Comparison of ENCODE assay signal across 14 mouse cellular contexts in the genomic region with DNA sequence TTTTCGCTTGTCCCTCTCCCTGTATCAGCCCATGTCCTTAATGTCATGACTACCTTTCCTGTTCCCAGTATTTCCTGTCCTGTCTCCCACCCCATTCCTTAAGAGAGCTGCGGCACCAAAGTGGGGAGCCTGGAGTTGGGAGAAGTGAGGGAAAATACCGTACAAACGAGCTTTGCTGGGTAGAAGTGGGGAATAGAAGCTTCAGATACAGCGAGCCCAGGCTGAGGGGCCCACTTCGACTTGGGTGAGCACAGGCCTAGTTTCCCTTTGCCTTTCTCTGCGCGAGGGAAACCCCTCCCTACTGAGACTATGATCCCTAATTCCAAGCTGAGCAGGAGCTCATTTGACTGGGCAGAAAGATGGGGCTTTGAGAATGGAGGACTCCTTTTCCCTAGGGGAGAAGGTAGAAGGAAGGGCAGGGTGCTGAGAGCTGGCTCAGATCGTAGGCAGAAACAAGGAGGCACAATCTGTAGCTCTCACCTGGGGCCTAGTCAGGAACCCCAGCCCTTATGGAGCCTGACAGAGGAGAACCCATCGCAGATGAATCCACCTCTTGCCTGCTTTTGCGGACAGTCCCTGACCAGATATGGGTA. TPM values are rescaled to one million over a fixed set of nuclear protein-coding genes. Genes with fewer than 3 reads are reported as not detected.
DNase-seq lines count a peak whose midpoint lies in the region; ATAC-seq and TF ChIP-seq lines count a peak whose summit lies in the region.
"Had no signal": no experiment of that assay in that cellular context is flagged by ENCODE, and none has a peak within 500 bp of the region (broad histone marks: within the 10 kb centered on the region; RNA-seq: fewer than 3 reads in every experiment).

No protein-coding gene starts in this region.

- TF ChIP-seq CTCF in forebrain, postnatal 0 days (IDR thresholded peaks at IDR 0.05; ENCODE audit: low read depth) = no peak
- no peak for TF ChIP-seq CTCF in kidney, adult 2 months (conservative IDR thresholded peaks at IDR 0.05; ENCODE audit: insufficient read depth, insufficient read length, low read depth, low read length)

- H3K4me3 ChIP-seq in forebrain, embryonic 10.5 days = peak overlapping the region; percentile 60
- H3K4me3 ChIP-seq in forebrain, postnatal 0 days (ENCODE audit: low read depth, low read length) = no peak overlapping the region
- H3K4me3 ChIP-seq in kidney, embryonic 16.5 days (ENCODE audit: low read length) = peak overlapping the region; percentile 57
- H3K4me3 ChIP-seq in kidney, adult 2 months (ENCODE audit: insufficient read depth, low read depth, low read length) = no peak overlapping the region
- H3K4me3 ChIP-seq in embryonic facial prominence, embryonic 13.5 days = peak overlapping the region; percentile 76
- H3K4me3 ChIP-seq in neural tube, embryonic 11.5 days (ENCODE audit: low read depth, low read length) = no peak overlapping the region
- H3K4me3 ChIP-seq: erythroblast, embryonic 14.5 days had no signal

- TF ChIP-seq POLR2A in kidney, adult 2 months (IDR thresholded peaks at IDR 0.05; ENCODE audit: low read depth, low read length) = no peak

- no peak overlapping the region for H3K9ac ChIP-seq in forebrain, postnatal 0 days
- H3K9ac ChIP-seq in kidney, embryonic 16.5 days (replicated peaks; ENCODE audit: low read length) = peak overlapping the region; percentile 70
- H3K9ac ChIP-seq in embryonic facial prominence, embryonic 13.5 days = peak overlapping the region; percentile 95
- no peak overlapping the region for H3K9ac ChIP-seq in neural tube, embryonic 11.5 days (ENCODE audit: low read length)
- H3K9ac ChIP-seq: liver, embryonic 14.5 days had no signal

- peaks cover 71% of the 10 kb centered on the region for H3K4me1 ChIP-seq in forebrain, embryonic 10.5 days
- no peaks in the 10 kb centered on the region for H3K4me1 ChIP-seq in forebrain, postnatal 0 days (ENCODE audit: insufficient read depth)
- H3K4me1 ChIP-seq in kidney, embryonic 16.5 days (ENCODE audit: insufficient read depth, low read length) = peaks cover 22% of the 10 kb centered on the region
- peaks cover 5% of the 10 kb centered on the region; the same call in 1 of the 2 replicates for H3K4me1 ChIP-seq in kidney, adult 2 months (ENCODE audit: control insufficient read depth, insufficient read depth, low read length)
- H3K4me1 ChIP-seq in embryonic facial prominence, embryonic 13.5 days = peaks cover 54% of the 10 kb centered on the region
- H3K4me1 ChIP-seq in neural tube, embryonic 11.5 days (ENCODE audit: control insufficient read depth, insufficient read depth, low read length) = peaks cover 10% of the 10 kb centered on the region; the same call in 1 of the 2 replicates

- H3K27me3 ChIP-seq in forebrain, embryonic 10.5 days (ENCODE audit: poor library complexity, severe bottlenecking) = peaks cover 100% of the 10 kb centered on the region
- peaks cover 81% of the 10 kb centered on the region for H3K27me3 ChIP-seq in forebrain, postnatal 0 days (ENCODE audit: insufficient read depth, low read length)
- H3K27me3 ChIP-seq in kidney, embryonic 16.5 days (ENCODE audit: insufficient read depth, low read length) = peaks cover 88% of the 10 kb centered on the region
- peaks cover 9% of the 10 kb centered on the region for H3K27me3 ChIP-seq in kidney, adult 2 months (replicated peaks; ENCODE audit: control insufficient read depth, insufficient read depth, low read length)
- H3K27me3 ChIP-seq in embryonic facial prominence, embryonic 13.5 days = peaks cover 84% of the 10 kb centered on the region
- peaks cover 91% of the 10 kb centered on the region for H3K27me3 ChIP-seq in neural tube, embryonic 11.5 days (ENCODE audit: control insufficient read depth, insufficient read depth, low read length)

- H3K9me3 ChIP-seq in forebrain, embryonic 10.5 days = no peaks in the 10 kb centered on the region
- 0 out of 2 replicates have a peak, but pooled peaks cover 5% of the 10 kb centered on the region for H3K9me3 ChIP-seq in forebrain, postnatal 0 days (ENCODE audit: low read length)
- no peaks in the 10 kb centered on the region for H3K9me3 ChIP-seq in kidney, embryonic 16.5 days (ENCODE audit: low read length)
- H3K9me3 ChIP-seq in embryonic facial prominence, embryonic 13.5 days = no peaks in the 10 kb centered on the region
- no peaks in the 10 kb centered on the region for H3K9me3 ChIP-seq in neural tube, embryonic 11.5 days (ENCODE audit: control insufficient read depth, low read length)

- peak overlapping the region; percentile 85 for H3K27ac ChIP-seq in forebrain, embryonic 10.5 days
- no peak overlapping the region for H3K27ac ChIP-seq in forebrain, postnatal 0 days (ENCODE audit: low read depth, low read length)
- H3K27ac ChIP-seq in kidney, embryonic 16.5 days (ENCODE audit: low read length) = 0 out of 2 replicates have a peak overlapping the region, but pooled peaks have one; percentile 21
- H3K27ac ChIP-seq in kidney, adult 2 months (ENCODE audit: insufficient read depth, low read depth, low read length) = no peak overlapping the region
- peak overlapping the region; percentile 94 for H3K27ac ChIP-seq in embryonic facial prominence, embryonic 13.5 days
- no peak overlapping the region for H3K27ac ChIP-seq in neural tube, embryonic 11.5 days (ENCODE audit: low read depth, low read length)
- H3K27ac ChIP-seq: liver, embryonic 14.5 days had no signal

- DNase-seq in forebrain, embryonic 10.5 days (ENCODE audit: extremely low spot score, low spot score) = peak; percentile 45
- DNase-seq in forebrain, postnatal 0 days = no peak
- no peak for DNase-seq in kidney, adult 2 months
- peak; percentile 46 for DNase-seq in neural tube, embryonic 11.5 days (ENCODE audit: low spot score)
- no peak for DNase-seq in right cerebral cortex, postnatal 36 days (ENCODE audit: low spot score in 2 of 2)
- no peak for DNase-seq in lung, adult 18-20 months
- DNase-seq: adrenal gland, adult 2 months; layer of hippocampus, adult 9-11 months; thymus, postnatal 25 days had no signal

- 3% methylated on average over 11 of the region's 11 CpGs for whole genome bisulfite sequencing in forebrain, embryonic 10.5 days
- 9% methylated on average over 11 of the region's 11 CpGs for WGBS in forebrain, postnatal 0 days
- 7% methylated on average over 11 of the region's 11 CpGs for WGBS in kidney, embryonic 16.5 days
- WGBS in kidney, adult 2 months = 26% methylated on average over 11 of the region's 11 CpGs
- 6% methylated on average over 11 of the region's 11 CpGs for WGBS in embryonic facial prominence, embryonic 13.5 days
- WGBS in neural tube, embryonic 11.5 days = 2% methylated on average over 11 of the region's 11 CpGs

- H3K36me3 ChIP-seq in forebrain, embryonic 10.5 days (replicated peaks) = peaks cover 5% of the 10 kb centered on the region; the same call in 1 of the 2 replicates
- no peaks in the 10 kb centered on the region for H3K36me3 ChIP-seq in forebrain, postnatal 0 days (ENCODE audit: insufficient read depth)
- no peaks in the 10 kb centered on the region for H3K36me3 ChIP-seq in kidney, embryonic 16.5 days (ENCODE audit: insufficient read depth, low read length)
- H3K36me3 ChIP-seq in kidney, adult 2 months (ENCODE audit: control insufficient read depth, insufficient read depth, low read length) = no peaks in the 10 kb centered on the region
- peaks cover 9% of the 10 kb centered on the region; the same call in 1 of the 2 replicates for H3K36me3 ChIP-seq in embryonic facial prominence, embryonic 13.5 days
- H3K36me3 ChIP-seq in neural tube, embryonic 11.5 days (ENCODE audit: control insufficient read depth, insufficient read depth, low read length) = no peaks in the 10 kb centered on the region

- ATAC-seq in forebrain, postnatal 0 days = no peak
- no peak for ATAC-seq in kidney, embryonic 16.5 days (ENCODE audit: low FRiP score, low TSS enrichment)
- ATAC-seq in embryonic facial prominence, embryonic 13.5 days (ENCODE audit: insufficient number of reproducible peaks, insufficient read depth, low FRiP score, low TSS enrichment, low read depth) = no peak
- no peak for ATAC-seq in neural tube, embryonic 11.5 days (ENCODE audit: insufficient read depth, low FRiP score, low TSS enrichment)

- H3K4me2 ChIP-seq in forebrain, postnatal 0 days (ENCODE audit: low read depth) = no peak overlapping the region
- H3K4me2 ChIP-seq in kidney, embryonic 16.5 days (replicated peaks; ENCODE audit: low read depth, low read length) = peak overlapping the region; percentile 73
- peak overlapping the region; percentile 72 for H3K4me2 ChIP-seq in embryonic facial prominence, embryonic 13.5 days
- H3K4me2 ChIP-seq in neural tube, embryonic 11.5 days (ENCODE audit: low read depth) = no peak overlapping the region

RNA-seq across cellular contexts. Expression of a gene that starts 2.3 kb away (rescaled TPM):
- 9.7 and 10.9 TPM in 2 replicates for polyA plus RNA-seq in forebrain, embryonic 10.5 days (2016; fragmentation: Nextera tagmentation; extraction: Ambion mirVana)
- total RNA-seq in forebrain, postnatal 0 days (2014; rRNA removed) = 0.92 and 1.1 TPM in 2 replicates
- 0.39 and 0.70 TPM in 2 replicates for polyA plus RNA-seq in forebrain, postnatal 0 days (2015; fragmentation: Nextera tagmentation; extraction: Ambion mirVana)
- polyA plus RNA-seq in kidney, embryonic 16.5 days (2015; fragmentation: Nextera tagmentation; extraction: Ambion mirVana) = 13.3 and 15.9 TPM in 2 replicates
- polyA plus RNA-seq in kidney, adult 2 months (2012; rRNA removed) = 0.11 TPM in 1 of 2 replicates, not detected in the other
- polyA plus RNA-seq in embryonic facial prominence, embryonic 13.5 days (2015; fragmentation: Nextera tagmentation; extraction: Ambion mirVana) = 21.3 and 21.9 TPM in 2 replicates
- 1.5 and 2.1 TPM in 2 replicates for polyA plus RNA-seq in neural tube, embryonic 11.5 days (2014; fragmentation: Nextera tagmentation; extraction: Ambion mirVana)
- total RNA-seq: adrenal gland, adult 2 months; megakaryocyte-erythroid progenitor cell, adult 5-6 weeks had no signal
- polyA plus RNA-seq: erythroblast, embryonic 14.5 days had no signal

Comparison
In these comparisons a context has a peak if more than half of its experiments do, and no peak if none do; other contexts are left out.
1. DNase-seq: peak in forebrain, embryonic 10.5 days (single experiment) and neural tube, embryonic 11.5 days (single experiment); none in forebrain, postnatal 0 days (single experiment), kidney, adult 2 months (single experiment), right cerebral cortex, postnatal 36 days (0 of 2) and lung, adult 18-20 months (0 of 2).
2. H3K27ac ChIP-seq: peak in forebrain, embryonic 10.5 days (single experiment), kidney, embryonic 16.5 days (single experiment) and embryonic facial prominence, embryonic 13.5 days (single experiment); none in forebrain, postnatal 0 days (single experiment), kidney, adult 2 months (single experiment) and neural tube, embryonic 11.5 days (single experiment).
3. H3K4me3 ChIP-seq: peak in forebrain, embryonic 10.5 days (single experiment), kidney, embryonic 16.5 days (single experiment) and embryonic facial prominence, embryonic 13.5 days (single experiment); none in forebrain, postnatal 0 days (single experiment), kidney, adult 2 months (single experiment) and neural tube, embryonic 11.5 days (single experiment).
4. H3K4me2 ChIP-seq: peak in kidney, embryonic 16.5 days (single experiment) and embryonic facial prominence, embryonic 13.5 days (single experiment); none in forebrain, postnatal 0 days (single experiment) and neural tube, embryonic 11.5 days (single experiment).
5. H3K9ac ChIP-seq: peak in kidney, embryonic 16.5 days (single experiment) and embryonic facial prominence, embryonic 13.5 days (single experiment); none in forebrain, postnatal 0 days (single experiment) and neural tube, embryonic 11.5 days (single experiment).